Mouse (Mus musculus): ENCODE results near the gene Fgfr2.

GRCm38 (mm10) chr7:130134924-130135365, 2988.2 kb downstream of the Fgfr2 start:
- TF ChIP-seq CTCF (conservative IDR thresholded peaks at IDR 0.05; ENCODE audit: low read length) = no peak
- no peak for TF ChIP-seq NANOG (IDR thresholded peaks at IDR 0.05; ENCODE audit: borderline replicate concordance, low read length)

All from E14TG2a.4 (cell line).